Mouse (Mus musculus): ENCODE measurements at regions not wholly inside any gene's neighbourhood (a gene's known extent, or its start where the extent isn't known, plus 50 kb on each side); places are given as distances from the start of the nearest gene placed in this dataset.

GRCm38 (mm10) chr2:75341726-75342280 is 317.3 kb upstream of the Hnrnpa3 start:
- DNase-seq (ENCODE audit: low spot score) (no peak), ATAC-seq (ENCODE audit: low FRiP score, low TSS enrichment) (no peak)
- H3K9me3 ChIP-seq (ENCODE audit: control insufficient read depth, low read length): no peaks in the 10 kb centered on the region
- no peak overlapping the region for H3K9ac ChIP-seq (ENCODE audit: low read length)
- no peaks in the 10 kb centered on the region for H3K27me3 ChIP-seq (ENCODE audit: control insufficient read depth, insufficient read depth, low read length)
- H3K36me3 ChIP-seq (ENCODE audit: control insufficient read depth, insufficient read depth, low read length): no peaks in the 10 kb centered on the region
- TF ChIP-seq EP300 (optimal IDR thresholded peaks at IDR 0.05): no peak
- TF ChIP-seq CTCF (IDR thresholded peaks at IDR 0.05; ENCODE audit: low read depth): no peak
- H3K4me3 ChIP-seq (ENCODE audit: low read depth, low read length): no peak overlapping the region
- no peaks in the 10 kb centered on the region for H3K4me1 ChIP-seq (replicated peaks; ENCODE audit: control insufficient read depth, insufficient read depth)
- H3K27ac ChIP-seq (replicated peaks): no peak overlapping the region
- H3K4me2 ChIP-seq (replicated peaks; ENCODE audit: low read depth): no peak overlapping the region
- WGBS: 54% methylated on average over 6 of the region's 6 CpGs

GRCm38 (mm10) chr2:75350902-75351301 is 308.2 kb upstream of the Hnrnpa3 start:
- no peaks in the 10 kb centered on the region for H3K9me3 ChIP-seq (ENCODE audit: control insufficient read depth, low read length)

GRCm38 (mm10) chr2:75351965-75352364 is 307.1 kb upstream of the Hnrnpa3 start:
- no peak for ATAC-seq (ENCODE audit: low FRiP score, low TSS enrichment)
- Histone ChIP-seq H3K4me1 (replicated peaks; ENCODE audit: control insufficient read depth, insufficient read depth) (no peaks in the 10 kb centered on the region), H3K9ac (ENCODE audit: low read length) (no peak overlapping the region)

More at GRCm38 (mm10) chr2:75350902-75351301, 308.2 kb upstream of the Hnrnpa3 start:
- WGBS: 81% methylated on average over 3 of the region's 3 CpGs
- Histone ChIP-seq H3K36me3 (ENCODE audit: control insufficient read depth, insufficient read depth, low read length) (no peaks in the 10 kb centered on the region), H3K4me1 (replicated peaks; ENCODE audit: control insufficient read depth, insufficient read depth) (no peaks in the 10 kb centered on the region), H3K9ac (ENCODE audit: low read length) (no peak overlapping the region), H3K4me3 (ENCODE audit: low read depth, low read length) (no peak overlapping the region), H3K4me2 (replicated peaks; ENCODE audit: low read depth) (no peak overlapping the region), H3K27me3 (ENCODE audit: control insufficient read depth, insufficient read depth, low read length) (no peaks in the 10 kb centered on the region), H3K27ac (replicated peaks) (no peak overlapping the region)
- no peak for ATAC-seq (ENCODE audit: low FRiP score, low TSS enrichment)
- TF ChIP-seq CTCF (IDR thresholded peaks at IDR 0.05; ENCODE audit: low read depth): no peak
- no peak for DNase-seq (ENCODE audit: low spot score)

GRCm38 (mm10) chr2:75352564-75352963 is 306.5 kb upstream of the Hnrnpa3 start:
- Histone ChIP-seq H3K4me1 (replicated peaks; ENCODE audit: control insufficient read depth, insufficient read depth) (no peaks in the 10 kb centered on the region), H3K9ac (ENCODE audit: low read length) (no peak overlapping the region), H3K4me2 (replicated peaks; ENCODE audit: low read depth) (no peak overlapping the region), H3K27ac (replicated peaks) (no peak overlapping the region), H3K27me3 (ENCODE audit: control insufficient read depth, insufficient read depth, low read length) (no peaks in the 10 kb centered on the region), H3K9me3 (ENCODE audit: control insufficient read depth, low read length) (no peaks in the 10 kb centered on the region), H3K4me3 (ENCODE audit: low read depth, low read length) (no peak overlapping the region), H3K36me3 (ENCODE audit: control insufficient read depth, insufficient read depth, low read length) (no peaks in the 10 kb centered on the region)
- ATAC-seq (ENCODE audit: low FRiP score, low TSS enrichment) (no peak), DNase-seq (ENCODE audit: low spot score) (no peak)
- 92% methylated on average over 4 of the region's 4 CpGs for WGBS
- TF ChIP-seq CTCF (IDR thresholded peaks at IDR 0.05; ENCODE audit: low read depth): no peak
- TF ChIP-seq EP300 (optimal IDR thresholded peaks at IDR 0.05): no peak

More at GRCm38 (mm10) chr2:75351965-75352364, 307.1 kb upstream of the Hnrnpa3 start:
- H3K36me3 ChIP-seq (ENCODE audit: control insufficient read depth, insufficient read depth, low read length): no peaks in the 10 kb centered on the region
- H3K4me3 ChIP-seq (ENCODE audit: low read depth, low read length): no peak overlapping the region
- H3K9me3 ChIP-seq (ENCODE audit: control insufficient read depth, low read length): no peaks in the 10 kb centered on the region
- H3K27ac ChIP-seq (replicated peaks): no peak overlapping the region
- no peak for DNase-seq (ENCODE audit: low spot score)
- 91% methylated on average over 5 of the region's 5 CpGs for WGBS
- no peak for TF ChIP-seq CTCF (IDR thresholded peaks at IDR 0.05; ENCODE audit: low read depth)
- TF ChIP-seq EP300 (optimal IDR thresholded peaks at IDR 0.05): no peak
- no peaks in the 10 kb centered on the region for H3K27me3 ChIP-seq (ENCODE audit: control insufficient read depth, insufficient read depth, low read length)
- H3K4me2 ChIP-seq (replicated peaks; ENCODE audit: low read depth): no peak overlapping the region

- ATAC-seq (ENCODE audit: low FRiP score, low TSS enrichment) (no peak), DNase-seq (ENCODE audit: low spot score) (no peak)
- WGBS: 56% methylated on average over 8 of the region's 8 CpGs
- Histone ChIP-seq H3K27ac (replicated peaks) (no peak overlapping the region), H3K9me3 (ENCODE audit: control insufficient read depth, low read length) (no peaks in the 10 kb centered on the region), H3K27me3 (ENCODE audit: control insufficient read depth, insufficient read depth, low read length) (no peaks in the 10 kb centered on the region), H3K4me1 (replicated peaks; ENCODE audit: control insufficient read depth, insufficient read depth) (no peaks in the 10 kb centered on the region), H3K36me3 (ENCODE audit: control insufficient read depth, insufficient read depth, low read length) (no peaks in the 10 kb centered on the region), H3K4me2 (replicated peaks; ENCODE audit: low read depth) (no peak overlapping the region), H3K9ac (ENCODE audit: low read length) (no peak overlapping the region), H3K4me3 (ENCODE audit: low read depth, low read length) (no peak overlapping the region)
- TF ChIP-seq EP300 (optimal IDR thresholded peaks at IDR 0.05): no peak
- no peak for TF ChIP-seq CTCF (IDR thresholded peaks at IDR 0.05; ENCODE audit: low read depth)
Observed at GRCm38 (mm10) chr2:75356691-75357375, 302.2 kb upstream of the Hnrnpa3 start.

GRCm38 (mm10) chr2:75357516-75357915 is 301.5 kb upstream of the Hnrnpa3 start:
- Histone ChIP-seq H3K27me3 (ENCODE audit: control insufficient read depth, insufficient read depth, low read length) (no peaks in the 10 kb centered on the region), H3K4me3 (ENCODE audit: low read depth, low read length) (no peak overlapping the region), H3K9ac (ENCODE audit: low read length) (no peak overlapping the region), H3K4me1 (replicated peaks; ENCODE audit: control insufficient read depth, insufficient read depth) (no peaks in the 10 kb centered on the region), H3K9me3 (ENCODE audit: control insufficient read depth, low read length) (no peaks in the 10 kb centered on the region), H3K4me2 (replicated peaks; ENCODE audit: low read depth) (no peak overlapping the region), H3K36me3 (ENCODE audit: control insufficient read depth, insufficient read depth, low read length) (no peaks in the 10 kb centered on the region), H3K27ac (replicated peaks) (no peak overlapping the region)
- no peak for TF ChIP-seq EP300 (optimal IDR thresholded peaks at IDR 0.05)
- TF ChIP-seq CTCF (IDR thresholded peaks at IDR 0.05; ENCODE audit: low read depth): no peak
- 69% methylated on average over 2 of the region's 2 CpGs for WGBS
- no peak for ATAC-seq (ENCODE audit: low FRiP score, low TSS enrichment)
- no peak for DNase-seq (ENCODE audit: low spot score)

Data from stomach, postnatal 0 days (tissue).